Mouse (Mus musculus) ES-Bruce4 (cell line): ENCODE results near the gene Slc12a1. TPM values are rescaled to one million over a fixed set of nuclear protein-coding genes. Genes with fewer than 3 reads are reported as not detected.
A peak's percentile ranks its signal among the peaks of the same experiment; 100 is the strongest.

Experiments used
- H3K27ac ChIP-seq: 2 replicates; pipeline ENCODE4 v1.5.1; 2012; ENCODE audit warnings: low read length, inconsistent platforms; ENCODE audit not compliant: insufficient read depth
- H3K27me3 ChIP-seq: 2 replicates; pipeline ENCODE4 v1.6.1; 2012; ENCODE audit warnings: mild to moderate bottlenecking, low read length, inconsistent platforms; ENCODE audit not compliant: control insufficient read depth, poor library complexity, insufficient read depth, severe bottlenecking
- H3K36me3 ChIP-seq: 2 replicates; pipeline ENCODE4 v1.6.1; 2012; ENCODE audit warnings: inconsistent platforms, mild to moderate bottlenecking, low read length, moderate library complexity; ENCODE audit not compliant: control insufficient read depth, poor library complexity, insufficient read depth, severe bottlenecking
- H3K4me1 ChIP-seq: one replicate; pipeline ENCODE4 v1.8.1; 2011; ENCODE audit warnings: low read length; ENCODE audit not compliant: control insufficient read depth, insufficient read depth
- H3K4me3 ChIP-seq: 2 replicates; pipeline ENCODE4 v1.5.1; 2011; ENCODE audit warnings: low read depth, mild to moderate bottlenecking, low read length
- H3K9ac ChIP-seq: 2 replicates; pipeline ENCODE4 v1.6.1; 2012; ENCODE audit warnings: low read depth, mild to moderate bottlenecking, inconsistent platforms; ENCODE audit not compliant: poor library complexity, severe bottlenecking
- H3K9me3 ChIP-seq: replicated peaks from 2 replicates; pipeline ENCODE4 v1.6.1; 2012; ENCODE audit warnings: mild to moderate bottlenecking, low read length, inconsistent platforms; ENCODE audit not compliant: control insufficient read depth, poor library complexity, insufficient read depth, severe bottlenecking
- CTCF ChIP-seq: IDR thresholded peaks from one replicate; pipeline ENCODE4 v1.8.1; 2011; ENCODE audit warnings: low read depth, low read length
- EP300 ChIP-seq: IDR thresholded peaks from 2 replicates; pipeline ENCODE4 v1.6.1; 2011; ENCODE audit warnings: low read depth, low read length; ENCODE audit not compliant: insufficient read depth
- POLR2A ChIP-seq: IDR thresholded peaks from one replicate; pipeline ENCODE4 v1.8.1; 2011; ENCODE audit warnings: low read length; ENCODE audit not compliant: insufficient read depth
- polyA plus RNA-seq: library from polyadenylated mRNA; stranded (reverse); fragments of >200 nt; gene quantifications from 2 replicates; pipeline ENCODE4 v1.2.4, GENCODE M21; 2011; ENCODE audit warnings: low read depth; ENCODE audit not compliant: missing spikeins, insufficient read depth, insufficient read length

Gene Slc12a1
- polyA plus RNA-seq, 1 experiment: not detected

- H3K9me3 ChIP-seq: no peaks in the 10 kb centered on the region
- H3K27me3 ChIP-seq: no peaks in the 10 kb centered on the region
- TF ChIP-seq POLR2A: no peak
- TF ChIP-seq EP300: no peak
- TF ChIP-seq CTCF: peak; percentile 69
- H3K4me3 ChIP-seq: no peak overlapping the region
- no peaks in the 10 kb centered on the region for H3K4me1 ChIP-seq
- no peaks in the 10 kb centered on the region for H3K36me3 ChIP-seq
- H3K27ac ChIP-seq: no peak overlapping the region
- H3K9ac ChIP-seq: no peak overlapping the region
These were observed 36.9 kb downstream of the Slc12a1 start for GRCm38 (mm10) chr2:125189197-125189596.

DNA sequence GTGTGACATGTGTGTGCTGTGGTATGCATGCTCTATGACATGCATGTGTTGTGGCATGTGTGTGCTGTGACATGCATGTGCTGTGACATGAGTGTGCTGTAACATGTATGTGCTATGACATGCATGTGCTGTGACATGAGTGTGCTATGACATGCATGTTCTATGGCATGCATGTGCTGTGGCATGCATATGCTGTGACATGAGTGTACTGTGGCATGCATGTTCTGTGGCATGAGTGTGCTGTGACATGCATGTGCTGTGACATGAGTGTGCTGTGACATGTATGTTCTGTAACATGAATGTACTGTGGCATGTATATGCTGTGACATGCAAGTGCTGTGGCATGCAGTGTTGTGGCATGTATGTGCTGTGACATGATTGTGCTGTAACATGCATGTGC, 40.6 kb downstream of the Slc12a1 start:
- Histone ChIP-seq H3K9me3 (no peaks in the 10 kb centered on the region), H3K27ac (no peak overlapping the region), H3K36me3 (no peaks in the 10 kb centered on the region), H3K4me1 (no peaks in the 10 kb centered on the region), H3K27me3 (no peaks in the 10 kb centered on the region), H3K9ac (no peak overlapping the region), H3K4me3 (no peak overlapping the region)
- no peak for TF ChIP-seq POLR2A
- no peak for TF ChIP-seq EP300
- no peak for TF ChIP-seq CTCF

GRCm38 (mm10) chr2:125196771-125197170, 44.5 kb downstream of the Slc12a1 start:
- TF ChIP-seq CTCF (no peak), POLR2A (no peak), EP300 (no peak)
- H3K36me3 ChIP-seq: no peaks in the 10 kb centered on the region
- H3K27me3 ChIP-seq: no peaks in the 10 kb centered on the region
- no peaks in the 10 kb centered on the region for H3K9me3 ChIP-seq
- H3K4me1 ChIP-seq: no peaks in the 10 kb centered on the region
- H3K4me3 ChIP-seq: no peak overlapping the region
- no peak overlapping the region for H3K9ac ChIP-seq
- no peak overlapping the region for H3K27ac ChIP-seq

DNA sequence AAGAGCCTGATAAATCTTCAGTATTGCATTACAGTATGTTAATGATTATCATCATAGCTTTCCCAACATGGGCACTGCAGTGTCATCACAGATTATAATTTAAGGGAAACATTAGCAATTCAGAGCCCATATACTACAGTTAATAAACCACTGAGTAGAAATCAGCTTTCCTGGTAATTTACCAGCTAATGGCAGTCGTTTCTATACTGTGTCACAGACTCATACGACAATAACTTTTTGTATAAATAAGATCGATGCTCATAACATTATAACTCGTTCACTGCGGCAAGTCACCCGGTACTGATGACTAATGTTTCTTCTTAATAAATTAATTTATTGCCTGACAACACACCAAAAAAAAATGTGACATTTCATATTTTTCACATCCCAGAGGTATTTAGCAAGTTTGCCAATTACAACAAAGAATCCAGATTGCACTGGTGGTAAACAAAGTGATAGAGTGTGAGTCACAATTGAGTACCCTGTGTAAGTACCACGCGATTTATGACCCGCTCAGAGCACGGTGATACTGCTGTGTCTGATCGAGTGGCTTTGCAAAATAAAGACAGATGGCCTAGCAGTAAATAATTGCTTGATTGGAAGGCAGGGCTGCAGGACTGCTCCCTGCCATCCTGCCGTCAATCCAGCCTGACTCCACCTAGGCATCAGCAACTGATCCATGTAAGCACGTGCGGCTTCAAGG, 56.7 kb downstream of the Slc12a1 start:
- TF ChIP-seq POLR2A: no peak
- no peak for TF ChIP-seq CTCF
- no peak for TF ChIP-seq EP300
- Histone ChIP-seq H3K36me3 (no peaks in the 10 kb centered on the region), H3K9me3 (no peaks in the 10 kb centered on the region), H3K27me3 (no peaks in the 10 kb centered on the region), H3K4me1 (no peaks in the 10 kb centered on the region), H3K4me3 (no peak overlapping the region), H3K9ac (no peak overlapping the region), H3K27ac (no peak overlapping the region)

DNA sequence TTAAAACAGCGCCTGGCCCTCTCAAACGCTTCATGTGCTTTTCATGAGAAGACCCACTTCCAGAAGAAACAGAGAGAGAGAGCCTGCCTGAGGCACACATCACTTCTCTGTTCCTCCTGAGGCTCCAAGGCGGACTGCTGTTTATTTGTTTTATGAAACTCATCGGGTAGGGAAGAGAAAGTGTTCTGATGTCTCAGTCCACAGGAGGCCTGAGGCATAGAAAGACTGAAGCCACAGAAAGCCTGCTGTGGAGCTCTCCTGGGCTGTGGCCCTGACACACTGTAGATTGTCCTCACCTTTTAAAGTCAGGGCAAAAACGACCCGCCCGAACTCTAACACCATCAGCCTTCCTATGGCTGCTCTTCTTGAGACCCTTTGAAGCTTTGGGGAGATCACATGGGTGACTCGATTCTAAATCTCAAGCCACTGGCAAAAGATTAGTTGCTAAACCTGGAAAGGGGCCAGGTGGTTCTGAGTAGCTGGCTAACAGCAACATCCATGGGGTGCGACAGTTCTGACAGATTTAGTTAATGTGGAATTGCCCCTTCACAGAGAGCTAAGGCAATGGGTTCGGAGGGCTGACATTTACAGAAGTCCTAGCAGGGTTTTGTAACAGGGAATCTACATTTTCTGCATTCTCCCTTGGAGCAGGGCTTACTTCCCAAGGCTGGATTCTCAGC, 59.7 kb downstream of the Slc12a1 start:
- no peak overlapping the region for H3K27ac ChIP-seq
- TF ChIP-seq CTCF: no peak
- H3K4me1 ChIP-seq: no peaks in the 10 kb centered on the region
- no peaks in the 10 kb centered on the region for H3K27me3 ChIP-seq
- H3K9me3 ChIP-seq: no peaks in the 10 kb centered on the region
- H3K9ac ChIP-seq: no peak overlapping the region
- H3K36me3 ChIP-seq: no peaks in the 10 kb centered on the region
- no peak overlapping the region for H3K4me3 ChIP-seq

GRCm38 (mm10) chr2:125214592-125214991, 62.3 kb downstream of the Slc12a1 start:
- no peaks in the 10 kb centered on the region for H3K36me3 ChIP-seq
- TF ChIP-seq CTCF (peak; percentile 29), EP300 (no peak)
- H3K27me3 ChIP-seq: no peaks in the 10 kb centered on the region
- no peaks in the 10 kb centered on the region for H3K9me3 ChIP-seq
- no peaks in the 10 kb centered on the region for H3K4me1 ChIP-seq
- no peak overlapping the region for H3K27ac ChIP-seq
- no peak overlapping the region for H3K9ac ChIP-seq
- H3K4me3 ChIP-seq: no peak overlapping the region
